In genomic region chr8:93933288-93933687, GRCm38 (mm10) we compare ENCODE assay signal across 4 mouse cellular contexts.
"Had no signal": no experiment of that assay in that cellular context is flagged by ENCODE, and none has a peak within 500 bp of the region (broad histone marks: within the 10 kb centered on the region; RNA-seq: fewer than 3 reads in every experiment).

No protein-coding gene starts in this region.

- H3K9ac ChIP-seq: limb, embryonic 13.5 days; liver, embryonic 15.5 days had no signal

- H3K4me2 ChIP-seq: limb, embryonic 13.5 days; liver, embryonic 15.5 days had no signal

- H3K27ac ChIP-seq: limb, embryonic 13.5 days; liver, embryonic 15.5 days; stomach, postnatal 0 days had no signal

- H3K4me1 ChIP-seq: liver, embryonic 15.5 days had no signal

- H3K9me3 ChIP-seq: limb, embryonic 13.5 days; liver, embryonic 15.5 days; midbrain, embryonic 10.5 days had no signal

- H3K27me3 ChIP-seq: limb, embryonic 13.5 days; liver, embryonic 15.5 days had no signal

- H3K4me3 ChIP-seq: limb, embryonic 13.5 days; liver, embryonic 15.5 days; midbrain, embryonic 10.5 days had no signal

- H3K36me3 ChIP-seq: limb, embryonic 13.5 days; liver, embryonic 15.5 days; midbrain, embryonic 10.5 days had no signal
